Mouse (Mus musculus) myocyte (in vitro differentiated cells): ENCODE measurements at regions not wholly inside any gene's neighbourhood (a gene's known extent, or its start where the extent isn't known, plus 50 kb on each side); places are given as distances from the start of the nearest gene placed in this dataset.

ENCODE experiments used
- CEBPB ChIP-seq: IDR thresholded peaks from 2 replicates; pipeline ENCODE4 v1.6.1; 2011; ENCODE audit warnings: mild to moderate bottlenecking, moderate library complexity; ENCODE audit not compliant: poor library complexity, insufficient read depth, severe bottlenecking
- E2F4 ChIP-seq: IDR thresholded peaks from one replicate; pipeline ENCODE4 v1.6.1; 2011; ENCODE audit warnings: mild to moderate bottlenecking, control low read depth, moderate library complexity; ENCODE audit not compliant: insufficient read depth
- MAX ChIP-seq: IDR thresholded peaks from one replicate; pipeline ENCODE4 v1.6.1; 2011; ENCODE audit warnings: low read depth, mild to moderate bottlenecking, control low read depth
- MYOG ChIP-seq, 3 experiments: IDR thresholded peaks; one replicate each; pipeline ENCODE4 v1.6.1; 2011; ENCODE audit warnings: control low read depth in 2 of 3, low read depth in 2 of 3, mild to moderate bottlenecking in 2 of 3; ENCODE audit not compliant: insufficient read length in 2 of 3, control insufficient read depth in 1 of 3, insufficient read depth in 1 of 3
- POLR2A ChIP-seq: IDR thresholded peaks from one replicate; pipeline ENCODE4 v1.6.1; 2011; ENCODE audit warnings: low read depth, mild to moderate bottlenecking, control low read depth, moderate library complexity; ENCODE audit not compliant: insufficient read length
- POLR2AphosphoS2 ChIP-seq: IDR thresholded peaks from one replicate; pipeline ENCODE4 v1.6.1; 2011; ENCODE audit warnings: low read depth, control low read depth; ENCODE audit not compliant: insufficient read length
- REST ChIP-seq: IDR thresholded peaks from one replicate; pipeline ENCODE4 v1.6.1; 2011; ENCODE audit warnings: mild to moderate bottlenecking, control low read depth, moderate library complexity; ENCODE audit not compliant: insufficient read depth, insufficient read length
- TCF12 ChIP-seq: IDR thresholded peaks from one replicate; pipeline ENCODE4 v1.6.1; 2011; ENCODE audit warnings: mild to moderate bottlenecking, control low read depth; ENCODE audit not compliant: poor library complexity, insufficient read depth, severe bottlenecking
- TCF3 ChIP-seq: IDR thresholded peaks from one replicate; pipeline ENCODE4 v1.6.1; 2011; ENCODE audit warnings: low read depth, control low read depth; ENCODE audit not compliant: insufficient read length
- USF1 ChIP-seq: IDR thresholded peaks from one replicate; pipeline ENCODE4 v1.6.1; 2011; ENCODE audit warnings: low read depth, mild to moderate bottlenecking, control low read depth, moderate library complexity

- TF ChIP-seq POLR2A (no peak), USF1 (no peak), CEBPB (no peak), MYOG (IDR thresholded peaks at IDR 0.05; ENCODE audit: control insufficient read depth in 1 of 3, insufficient read depth in 1 of 3, insufficient read length in 2 of 3, low read depth in 2 of 3) (no peak), MAX (no peak), E2F4 (no peak), TCF12 (no peak), REST (no peak), POLR2AphosphoS2 (no peak), TCF3 (no peak)
These were observed 534.2 kb downstream of the Slc4a3 start for GRCm38 (mm10) chr1:76080241-76080640.
